Mouse (Mus musculus) bone marrow, adult 2 months (tissue): ENCODE data around the gene Riok1. TPM values are rescaled to one million over a fixed set of nuclear protein-coding genes. Genes with fewer than 3 reads are reported as not detected.

Source experiments
- H3K27ac ChIP-seq: fragments of 200-500 bp; 2 replicates; pipeline ENCODE4 v1.5.1; 2012; ENCODE audit warnings: low read depth, mild to moderate bottlenecking, control low read depth, inconsistent platforms, low read length; ENCODE audit not compliant: control insufficient read depth, poor library complexity, insufficient read depth
- H3K4me1 ChIP-seq: fragments of 200-500 bp; 2 replicates; pipeline ENCODE4 v1.6.1; 2011; ENCODE audit warnings: low read length; ENCODE audit not compliant: control insufficient read depth, insufficient read depth
- H3K4me3 ChIP-seq: fragments of 200-500 bp; replicated peaks from 2 replicates; pipeline ENCODE3; 2011; ENCODE audit warnings: mild to moderate bottlenecking, low read depth, low read length, control low read depth; ENCODE audit not compliant: control insufficient read depth
- CTCF ChIP-seq: fragments of 200-500 bp; IDR thresholded peaks from 2 replicates; pipeline ENCODE4 v1.5.1; 2011; ENCODE audit warnings: low read length, control low read depth; ENCODE audit not compliant: control insufficient read depth, insufficient read depth
- POLR2A ChIP-seq: fragments of 200-500 bp; IDR thresholded peaks from 2 replicates; pipeline ENCODE4 v1.6.1; 2011; ENCODE audit warnings: low read depth, mild to moderate bottlenecking, control low read depth, low read length, borderline replicate concordance; ENCODE audit not compliant: control insufficient read depth
- WGBS: fragments of 180-500 bp; shearing (Covaris S2); methylation state at CpG from one replicate; pipeline ENCODE4 v1.1.7; 2018; 5-methylcytosine and 5-hydroxymethylcytosine counted together
- polyA plus RNA-seq: library from polyadenylated mRNA; stranded (reverse); fragments of >200 nt; gene quantifications from 2 replicates; pipeline ENCODE4 v1.2.4, GENCODE M21; 2011; ENCODE audit warnings: low replicate concordance; ENCODE audit not compliant: missing spikeins, insufficient read depth, insufficient read length

Gene Riok1
- polyA plus RNA-seq, 1 experiment: 40.9 TPM

- WGBS: 50% methylated on average over 4 of the region's 4 CpGs
- H3K4me1 ChIP-seq: peaks cover 2% of the 10 kb centered on the region; the same call in 1 of the 2 replicates
- H3K27ac ChIP-seq: no peak overlapping the region; the same call in 1 of the 2 replicates
- no peak for TF ChIP-seq CTCF
- TF ChIP-seq POLR2A: no peak
- no peak overlapping the region for H3K4me3 ChIP-seq
These were observed 8.4 kb upstream of the Riok1 start for GRCm38 (mm10) chr13:38028407-38028806.

GRCm38 (mm10) chr13:38037044-38037687, 371 bp downstream of the Riok1 start, which contains the start of gene Cage1:
TSS of gene Cage1 (minus strand) at chr13:38037069.
- peak within 1 kb of the TSS; percentile 86 for H3K4me3 ChIP-seq
- under 1% methylated on average over 47 of the region's 47 CpGs for WGBS
- TF ChIP-seq CTCF: peak; percentile 36
- peak; percentile 74; the same call in 1 of the 2 replicates for TF ChIP-seq POLR2A

GRCm38 (mm10) chr13:38037811-38038210, 1.0 kb downstream of the Riok1 start:
- no peak for TF ChIP-seq POLR2A
- TF ChIP-seq CTCF: no peak
- WGBS: 2% methylated on average over 12 of the region's 12 CpGs

More at GRCm38 (mm10) chr13:38037044-38037687, 371 bp downstream of the Riok1 start, which contains the start of gene Cage1:
- H3K4me1 ChIP-seq: peaks cover 1% of the 10 kb centered on the region; the same call in 1 of the 2 replicates
- H3K27ac ChIP-seq: peak within 1 kb of the TSS; percentile 73

GRCm38 (mm10) chr13:38049888-38050287, 13.1 kb downstream of the Riok1 start:
- no peak for TF ChIP-seq POLR2A
- TF ChIP-seq CTCF: no peak
- H3K4me1 ChIP-seq: no peaks in the 10 kb centered on the region
- H3K27ac ChIP-seq: no peak overlapping the region
- H3K4me3 ChIP-seq: no peak overlapping the region
- 68% methylated on average over 3 of the region's 3 CpGs for WGBS

More at GRCm38 (mm10) chr13:38037811-38038210, 1.0 kb downstream of the Riok1 start:
- Histone ChIP-seq H3K4me3 (peak overlapping the region; percentile 86), H3K27ac (peak overlapping the region; percentile 72; the same call in 1 of the 2 replicates), H3K4me1 (peaks cover 1% of the 10 kb centered on the region; the same call in 1 of the 2 replicates)

GRCm38 (mm10) chr13:38062678-38063077, 25.9 kb downstream of the Riok1 start:
- H3K4me3 ChIP-seq: no peak overlapping the region
- no peak for TF ChIP-seq CTCF
- no peak for TF ChIP-seq POLR2A
- WGBS: 38% methylated on average over 11 of the region's 11 CpGs
- H3K27ac ChIP-seq: no peak overlapping the region
- H3K4me1 ChIP-seq: no peaks in the 10 kb centered on the region

GRCm38 (mm10) chr13:38064854-38065663, 28.3 kb downstream of the Riok1 start:
- WGBS: 52% methylated on average over 11 of the region's 11 CpGs
- H3K4me3 ChIP-seq: no peak overlapping the region
- TF ChIP-seq CTCF (peak; percentile 53), POLR2A (no peak)
- H3K27ac ChIP-seq: no peak overlapping the region
- H3K4me1 ChIP-seq: no peaks in the 10 kb centered on the region

- no peak overlapping the region for H3K4me3 ChIP-seq
- TF ChIP-seq POLR2A (no peak), CTCF (no peak)
- no peaks in the 10 kb centered on the region for H3K4me1 ChIP-seq
- WGBS: 51% methylated on average over 4 of the region's 4 CpGs
- H3K27ac ChIP-seq: no peak overlapping the region
These were observed 34.1 kb downstream of the Riok1 start for GRCm38 (mm10) chr13:38070945-38071344.
